Mouse (Mus musculus) midbrain, embryonic 15.5 days (tissue): ENCODE measurements around the gene Kbtbd13. TPM values are rescaled to one million over a fixed set of nuclear protein-coding genes. Genes with fewer than 3 reads are reported as not detected.
A peak's percentile ranks its signal among the peaks of the same experiment; 100 is the strongest.
"Not testable (repeated sequence)": the region's sequence is repeated elsewhere in the genome, so short reads cannot be mapped to it uniquely, and the experiment has no call there.

Source experiments
- ATAC-seq: fragments of 200-750 bp; cut with Nextera tagmentation; replicated peaks from 2 replicates; pipeline ENCODE4 v1.8.0; 2017; ENCODE audit warnings: moderate TSS enrichment
- H3K27ac ChIP-seq: fragments of 300-500 bp; sonication (generic); 2 replicates; pipeline ENCODE4 v1.5.1; 2015; ENCODE audit warnings: mild to moderate bottlenecking, inconsistent platforms
- H3K27me3 ChIP-seq: fragments of 300-500 bp; sonication (generic); replicated peaks from 2 replicates; pipeline ENCODE4 v1.6.1; 2015; ENCODE audit warnings: inconsistent platforms
- H3K36me3 ChIP-seq: fragments of 300-500 bp; sonication (generic); replicated peaks from 2 replicates; pipeline ENCODE4 v1.6.1; 2015; ENCODE audit warnings: inconsistent platforms
- H3K4me1 ChIP-seq: fragments of 300-500 bp; sonication (generic); 2 replicates; pipeline ENCODE4 v1.6.1; 2015; ENCODE audit warnings: inconsistent platforms
- H3K4me2 ChIP-seq: fragments of 300-500 bp; sonication (generic); 2 replicates; pipeline ENCODE4 v1.6.1; 2015; ENCODE audit warnings: inconsistent platforms, mild to moderate bottlenecking, moderate library complexity
- H3K4me3 ChIP-seq: fragments of 300-500 bp; sonication (generic); 2 replicates; pipeline ENCODE4 v1.5.1; 2015; ENCODE audit warnings: mild to moderate bottlenecking, inconsistent platforms
- H3K9ac ChIP-seq: fragments of 300-500 bp; sonication (generic); 2 replicates; pipeline ENCODE4 v1.6.1; 2015; ENCODE audit warnings: mild to moderate bottlenecking, inconsistent platforms
- H3K9me3 ChIP-seq: fragments of 300-500 bp; sonication (generic); 2 replicates; pipeline ENCODE4 v1.6.1; 2016; ENCODE audit warnings: inconsistent platforms
- WGBS: fragments of 180-500 bp; shearing (Covaris S2); methylation state at CpG from one replicate; pipeline ENCODE4 v1.1.7; 2015; ENCODE audit warnings: mixed read lengths; 5-methylcytosine and 5-hydroxymethylcytosine counted together
- polyA plus RNA-seq: library from polyadenylated mRNA; unstranded; fragments of >200 nt; fragmentation: Nextera tagmentation; extraction: Ambion mirVana; gene quantifications from 2 replicates; pipeline ENCODE4 v1.2.1, GENCODE M21; 2015

Kbtbd13 gene
- polyA plus RNA-seq, 1 experiment from 2014 or later, result 0.56 TPM

GRCm38 (mm10) chr9:65345439-65345838, 46.0 kb downstream of the Kbtbd13 start:
- Histone ChIP-seq H3K4me2 (peak overlapping the region; percentile 98), H3K4me3 (peak overlapping the region; percentile 95), H3K4me1 (peaks cover 29% of the 10 kb centered on the region), H3K9ac (peak overlapping the region; percentile 83), H3K27ac (peak overlapping the region; percentile 92)
- H3K9me3 ChIP-seq, H3K27me3 ChIP-seq, H3K36me3 ChIP-seq: not testable (repeated sequence)
- WGBS, result 66% methylated on average over 11 of the region's 11 CpGs
- ATAC-seq, result peak; percentile 54

- Histone ChIP-seq H3K36me3 (no peaks in the 10 kb centered on the region), H3K9ac (no peak overlapping the region), H3K4me3 (no peak overlapping the region), H3K9me3 (no peaks in the 10 kb centered on the region), H3K4me2 (no peak overlapping the region), H3K4me1 (0 out of 2 replicates have a peak, but pooled peaks cover 4% of the 10 kb centered on the region), H3K27me3 (no peaks in the 10 kb centered on the region), H3K27ac (no peak overlapping the region)
- no peak for ATAC-seq
- WGBS, result 85% methylated on average over 2 of the region's 2 CpGs
Observed at GRCm38 (mm10) chr9:65340414-65340813, 51.0 kb downstream of the Kbtbd13 start.

GRCm38 (mm10) chr9:65339146-65339545, 52.3 kb downstream of the Kbtbd13 start:
- 81% methylated on average over 4 of the region's 4 CpGs for WGBS
- H3K4me2 ChIP-seq, result no peak overlapping the region
- no peak for ATAC-seq
- H3K36me3 ChIP-seq, result no peaks in the 10 kb centered on the region
- no peaks in the 10 kb centered on the region for H3K4me1 ChIP-seq
- no peak overlapping the region for H3K27ac ChIP-seq
- no peak overlapping the region for H3K4me3 ChIP-seq
- H3K9me3 ChIP-seq, result no peaks in the 10 kb centered on the region
- no peak overlapping the region for H3K9ac ChIP-seq
- no peaks in the 10 kb centered on the region for H3K27me3 ChIP-seq

Other genes starting within 250 kb of the Kbtbd13 start
- gene Parp16, start 196.3 kb downstream of the Kbtbd13 start, polyA plus RNA-seq, result 6.8 and 7.6 TPM in 2 replicates
- gene Cilp, start 126.5 kb downstream of the Kbtbd13 start, polyA plus RNA-seq, result 0.19 and 0.26 TPM in 2 replicates
- gene Clpx, start 97.4 kb downstream of the Kbtbd13 start, polyA plus RNA-seq, result 40.4 and 42.8 TPM in 2 replicates
- 8.1 and 9.5 TPM in 2 replicates for gene Pdcd7, start 45.5 kb downstream of the Kbtbd13 start, polyA plus RNA-seq
- 2.7 and 2.9 TPM in 2 replicates for gene Ubap1l, start 30.6 kb downstream of the Kbtbd13 start, polyA plus RNA-seq
- 7.3 and 7.4 TPM in 2 replicates for gene Rasl12, start 6.9 kb upstream of the Kbtbd13 start, polyA plus RNA-seq
- gene Slc51b, start 31.3 kb upstream of the Kbtbd13 start, polyA plus RNA-seq, result not detected in 2 replicates
- 21.4 and 24.7 TPM in 2 replicates for gene Mtfmt, start 44.1 kb upstream of the Kbtbd13 start, polyA plus RNA-seq
- gene Spg21, start 69.3 kb upstream of the Kbtbd13 start, polyA plus RNA-seq, result 115 and 133 TPM in 2 replicates
- 1.0 and 1.7 TPM in 2 replicates for gene Ankdd1a, start 128.5 kb upstream of the Kbtbd13 start, polyA plus RNA-seq
- 4.5 and 5.0 TPM in 2 replicates for gene Plekho2, start 188.4 kb upstream of the Kbtbd13 start, polyA plus RNA-seq
- gene Pif1, start 195.5 kb upstream of the Kbtbd13 start, polyA plus RNA-seq, result 2.3 and 2.7 TPM in 2 replicates
- gene Rbpms2, start 238.0 kb upstream of the Kbtbd13 start, polyA plus RNA-seq, result 3.6 and 3.8 TPM in 2 replicates